Mouse (Mus musculus) brain, embryonic 14.5 days (tissue): ENCODE results near the gene Hspa12a.
A peak's percentile ranks its signal among the peaks of the same experiment; 100 is the strongest.

Source experiments
- CTCF ChIP-seq: fragments of 200-500 bp; IDR thresholded peaks from 2 replicates; pipeline ENCODE4 v1.5.1; 2012; ENCODE audit warnings: inconsistent platforms, mild to moderate bottlenecking, moderate library complexity, borderline replicate concordance; ENCODE audit not compliant: insufficient read depth, insufficient read length; ENCODE audit errors: extremely low read depth
- POLR2A ChIP-seq: fragments of 200-500 bp; IDR thresholded peaks from 2 replicates; pipeline ENCODE4 v1.6.1; 2012; ENCODE audit warnings: mild to moderate bottlenecking, inconsistent platforms, borderline replicate concordance; ENCODE audit not compliant: poor library complexity, insufficient read depth, insufficient read length, severe bottlenecking; ENCODE audit errors: extremely low read depth

DNA sequence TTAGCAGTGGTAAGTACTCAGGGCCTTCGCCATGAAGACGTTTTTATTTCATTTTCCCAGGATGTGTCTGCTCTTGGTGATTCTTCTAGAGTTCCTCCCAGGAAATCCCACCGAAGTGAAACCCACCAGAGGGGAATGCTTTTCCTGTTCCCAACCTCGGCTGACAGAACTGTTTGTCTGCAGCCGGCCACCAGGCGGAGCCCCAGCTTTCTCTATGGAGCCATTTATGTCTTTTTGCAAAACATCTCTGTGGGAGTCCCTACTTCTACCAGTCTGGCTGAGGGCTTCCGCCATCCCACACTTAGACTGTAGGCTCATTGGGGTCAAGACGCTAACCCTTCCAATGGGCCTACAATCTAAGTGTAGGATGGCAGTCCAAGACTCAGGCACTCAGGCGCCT is 32.1 kb downstream of the Hspa12a start:
- TF ChIP-seq CTCF = peak; percentile 94
- TF ChIP-seq POLR2A = no peak
